Mouse (Mus musculus): ENCODE data around the gene Slc20a1. TPM values are rescaled to one million over a fixed set of nuclear protein-coding genes. Genes with fewer than 3 reads are reported as not detected.

The Slc20a1 gene
- polyA plus RNA-seq, 2 experiments = 42.7 to 50.7 TPM

- no peaks in the 10 kb centered on the region for H3K9me3 ChIP-seq (ENCODE audit: control insufficient read depth, low read length)
- 56% methylated on average over 12 of the region's 12 CpGs for WGBS (ENCODE audit: insufficient replicate concordance)
- no peak overlapping the region for H3K27ac ChIP-seq
- TF ChIP-seq CTCF (IDR thresholded peaks at IDR 0.05; ENCODE audit: low read depth) (no peak), EP300 (IDR thresholded peaks at IDR 0.05; ENCODE audit: low read depth) (no peak)
- no peak overlapping the region for H3K4me3 ChIP-seq (ENCODE audit: insufficient read depth in 1 of 2, low read depth in 2 of 2, low read length in 2 of 2)
- H3K36me3 ChIP-seq (replicated peaks; ENCODE audit: control insufficient read depth, insufficient read depth, low read depth) = no peaks in the 10 kb centered on the region
- H3K4me2 ChIP-seq (ENCODE audit: low read depth) = no peak overlapping the region
- peaks cover 0 to 7% of the 10 kb centered on the region in 2 experiments; a peak in 1 of 4 replicates for H3K4me1 ChIP-seq (replicated peaks; ENCODE audit: control insufficient read depth in 2 of 2, insufficient read depth in 2 of 2, low read length in 1 of 2)
- no peak for ATAC-seq (ENCODE audit: insufficient read depth)
- H3K9ac ChIP-seq (replicated peaks) = no peak overlapping the region
- H3K27me3 ChIP-seq (ENCODE audit: control insufficient read depth, insufficient read depth, low read length) = no peaks in the 10 kb centered on the region
- no peak for DNase-seq (ENCODE audit: low read depth in 3 of 3, low spot score in 3 of 3)
These were observed 21.7 kb upstream of the Slc20a1 start for GRCm38 (mm10) chr2:129176676-129177420.

DNA sequence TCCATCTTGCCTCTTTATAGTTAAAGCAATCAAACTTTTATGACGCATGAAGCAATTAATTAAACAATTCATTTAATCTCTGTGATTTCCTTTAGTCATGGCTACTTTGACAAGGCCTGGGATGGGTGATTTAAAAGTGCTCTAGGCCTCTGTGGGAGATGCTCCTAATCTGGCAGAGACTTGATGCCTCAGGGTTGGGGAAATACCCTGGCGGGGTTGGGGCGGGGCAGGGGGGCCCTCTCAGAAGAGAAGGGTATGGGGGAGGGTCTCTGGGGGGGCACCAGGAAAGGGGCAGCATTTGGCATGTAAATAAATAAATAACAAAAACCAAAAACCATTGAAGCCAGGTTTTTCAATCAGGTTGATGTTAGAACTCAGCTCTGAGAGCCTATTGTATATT lies 20.9 kb upstream of the Slc20a1 start:
- TF ChIP-seq EP300 (IDR thresholded peaks at IDR 0.05; ENCODE audit: low read depth) (no peak), CTCF (IDR thresholded peaks at IDR 0.05; ENCODE audit: low read depth) (no peak)
- WGBS (ENCODE audit: insufficient replicate concordance) = 52% methylated on average over 3 of the region's 3 CpGs
- peaks cover 0 to 13% of the 10 kb centered on the region in 2 experiments; a peak in 2 of 4 replicates for H3K4me1 ChIP-seq (replicated peaks; ENCODE audit: control insufficient read depth in 2 of 2, insufficient read depth in 2 of 2, low read length in 1 of 2)

DNA sequence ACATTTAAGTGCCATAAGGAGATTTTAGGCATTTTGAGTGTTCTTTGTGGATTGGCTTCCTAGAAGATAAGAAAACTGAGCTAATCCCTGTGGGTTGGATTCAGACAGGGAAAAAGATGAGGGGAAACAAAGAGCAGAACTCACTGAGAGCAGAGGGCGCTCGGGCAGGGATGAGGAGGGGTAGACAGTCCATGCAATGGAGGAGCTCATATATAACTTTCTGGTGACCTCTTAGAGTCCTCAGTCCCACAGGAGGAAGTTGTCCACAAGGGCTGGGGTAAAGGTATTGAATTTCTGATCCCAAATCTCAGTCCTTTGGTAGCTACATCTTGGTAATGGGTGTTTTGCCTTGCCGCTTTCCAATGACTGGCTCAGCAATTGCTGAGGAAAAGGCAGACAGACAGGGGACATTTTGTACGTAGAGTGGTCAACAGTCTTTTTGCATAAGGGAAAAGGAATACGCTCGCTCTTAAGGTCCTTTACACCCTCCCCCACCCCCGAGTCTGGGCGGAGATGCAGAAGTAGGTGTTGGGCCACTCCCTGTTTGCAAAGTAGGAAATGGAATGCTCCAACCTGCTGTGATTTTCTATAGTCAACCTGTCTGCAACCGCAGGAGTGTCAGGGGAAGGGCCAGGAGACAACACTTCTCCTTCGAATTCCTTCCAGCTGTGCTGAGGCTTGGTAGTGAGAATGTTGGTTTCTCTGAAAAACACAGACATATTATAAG lies 20.2 kb upstream of the Slc20a1 start:
- H3K4me1 ChIP-seq (replicated peaks; ENCODE audit: control insufficient read depth in 2 of 2, insufficient read depth in 2 of 2, low read length in 1 of 2) = peaks cover 0 to 15% of the 10 kb centered on the region in 2 experiments; a peak in 2 of 4 replicates
- H3K36me3 ChIP-seq (replicated peaks; ENCODE audit: control insufficient read depth, insufficient read depth, low read depth) = no peaks in the 10 kb centered on the region
- H3K4me2 ChIP-seq (ENCODE audit: low read depth) = no peak overlapping the region
- no peak for DNase-seq (ENCODE audit: low read depth in 3 of 3, low spot score in 3 of 3)
- TF ChIP-seq CTCF (IDR thresholded peaks at IDR 0.05; ENCODE audit: low read depth) (no peak), EP300 (IDR thresholded peaks at IDR 0.05; ENCODE audit: low read depth) (no peak)
- no peak overlapping the region for H3K9ac ChIP-seq (replicated peaks)
- no peak for ATAC-seq (ENCODE audit: insufficient read depth)
- H3K4me3 ChIP-seq (ENCODE audit: insufficient read depth in 1 of 2, low read depth in 2 of 2, low read length in 2 of 2) = no peak overlapping the region
- no peaks in the 10 kb centered on the region for H3K9me3 ChIP-seq (ENCODE audit: control insufficient read depth, low read length)
- 45% methylated on average over 10 of the region's 10 CpGs for WGBS (ENCODE audit: insufficient replicate concordance)
- H3K27ac ChIP-seq = no peak overlapping the region
- H3K27me3 ChIP-seq (ENCODE audit: control insufficient read depth, insufficient read depth, low read length) = no peaks in the 10 kb centered on the region

More for the DNA sequence above, 20.9 kb upstream of the Slc20a1 start:
- no peaks in the 10 kb centered on the region for H3K9me3 ChIP-seq (ENCODE audit: control insufficient read depth, low read length)
- H3K27ac ChIP-seq = no peak overlapping the region
- no peak overlapping the region for H3K4me3 ChIP-seq (ENCODE audit: insufficient read depth in 1 of 2, low read depth in 2 of 2, low read length in 2 of 2)
- H3K4me2 ChIP-seq (ENCODE audit: low read depth) = no peak overlapping the region
- no peak overlapping the region for H3K9ac ChIP-seq (replicated peaks)
- no peak for ATAC-seq (ENCODE audit: insufficient read depth)
- DNase-seq (ENCODE audit: low read depth in 3 of 3, low spot score in 3 of 3) = no peak
- H3K36me3 ChIP-seq (replicated peaks; ENCODE audit: control insufficient read depth, insufficient read depth, low read depth) = no peaks in the 10 kb centered on the region
- H3K27me3 ChIP-seq (ENCODE audit: control insufficient read depth, insufficient read depth, low read length) = no peaks in the 10 kb centered on the region

- no peaks in the 10 kb centered on the region for H3K9me3 ChIP-seq (ENCODE audit: control insufficient read depth, low read length)
- H3K4me3 ChIP-seq (ENCODE audit: insufficient read depth in 1 of 2, low read depth in 2 of 2, low read length in 2 of 2) = no peak overlapping the region
- DNase-seq (ENCODE audit: low read depth in 3 of 3, low spot score in 3 of 3) = no peak
- H3K36me3 ChIP-seq (replicated peaks; ENCODE audit: control insufficient read depth, insufficient read depth, low read depth) = no peaks in the 10 kb centered on the region
- no peak overlapping the region for H3K9ac ChIP-seq (replicated peaks)
- ATAC-seq (ENCODE audit: insufficient read depth) = no peak
- no peak overlapping the region for H3K27ac ChIP-seq
- TF ChIP-seq EP300 (IDR thresholded peaks at IDR 0.05; ENCODE audit: low read depth) (no peak), CTCF (IDR thresholded peaks at IDR 0.05; ENCODE audit: low read depth) (no peak)
- peaks cover 0 to 19% of the 10 kb centered on the region in 2 experiments; a peak in 2 of 4 replicates for H3K4me1 ChIP-seq (replicated peaks; ENCODE audit: control insufficient read depth in 2 of 2, insufficient read depth in 2 of 2, low read length in 1 of 2)
- WGBS (ENCODE audit: insufficient replicate concordance) = 21% methylated on average over 8 of the region's 8 CpGs
- no peak overlapping the region for H3K4me2 ChIP-seq (ENCODE audit: low read depth)
- no peaks in the 10 kb centered on the region for H3K27me3 ChIP-seq (ENCODE audit: control insufficient read depth, insufficient read depth, low read length)
These were observed 18.4 kb upstream of the Slc20a1 start for GRCm38 (mm10) chr2:129179946-129180853.
